Mouse (Mus musculus) NIH3T3 (cell line): ENCODE results near the gene Acss1.

Source experiments
- DNase-seq: peaks from one replicate; pipeline ENCODE4 v3.0.0-alpha.2; 2012; ENCODE audit warnings: low read depth

Acss1 gene

DNA sequence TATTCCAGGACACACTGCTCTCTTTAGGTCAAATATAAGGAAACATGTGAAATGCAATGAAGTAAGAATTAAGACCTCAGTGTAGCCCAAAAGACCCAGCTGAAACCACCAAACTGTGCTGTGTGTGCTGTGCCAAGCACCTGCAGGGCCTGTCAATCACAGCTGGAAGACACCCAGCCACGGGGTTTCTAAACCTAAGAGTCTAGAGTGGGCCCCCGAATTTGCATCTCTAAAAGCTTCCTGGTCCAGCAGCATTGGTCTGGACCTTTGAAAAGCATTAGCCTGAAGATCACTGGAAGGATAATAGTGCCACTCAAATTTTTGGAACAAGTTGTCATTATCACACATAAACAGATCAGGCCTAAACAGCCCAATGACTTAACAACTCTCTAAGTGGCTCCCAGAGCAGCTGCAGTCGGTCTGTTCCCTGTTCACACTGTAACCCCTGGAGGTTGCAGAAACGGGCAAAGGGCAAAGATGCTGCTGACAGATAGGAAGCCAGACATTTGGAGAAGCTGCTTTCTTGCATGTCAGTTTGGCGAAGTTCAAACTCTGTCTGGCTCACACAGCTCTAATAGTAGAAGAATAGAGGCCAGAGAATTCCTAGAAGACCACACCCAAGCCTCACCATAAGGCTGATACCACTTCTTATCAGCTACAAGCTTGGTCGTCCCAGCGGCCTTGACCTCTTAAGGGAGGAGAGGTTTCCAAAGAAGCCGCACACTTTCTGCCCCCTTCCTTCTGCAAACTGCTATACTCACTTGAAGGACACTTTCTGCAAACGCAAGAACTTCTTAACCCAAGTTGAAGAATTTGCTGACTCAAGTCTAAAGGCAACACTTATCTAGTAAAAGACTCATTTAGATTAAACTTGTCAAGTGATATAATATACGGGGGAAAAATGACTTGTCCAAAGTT is 2.5 kb downstream of the Acss1 start:
- no peak for DNase-seq

DNA sequence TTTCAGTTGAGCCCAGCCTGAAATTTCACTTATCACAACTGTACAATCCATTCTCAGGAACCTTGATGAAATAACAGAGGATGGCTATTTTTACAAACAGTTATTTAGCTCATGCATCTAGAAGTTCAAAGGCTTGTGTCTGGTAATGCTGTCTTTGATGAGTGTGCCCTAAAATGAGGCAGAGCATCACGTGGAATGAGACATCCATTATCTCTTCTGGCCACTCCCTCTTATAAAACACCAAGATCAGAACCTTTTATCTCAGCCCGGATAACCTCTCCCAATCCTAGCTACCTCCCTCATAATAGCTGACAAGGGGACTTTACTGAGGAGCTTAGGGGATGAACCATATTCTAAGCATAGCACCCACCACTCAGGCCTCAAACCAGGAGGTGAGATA is 3.3 kb downstream of the Acss1 start:
- DNase-seq = no peak

DNA sequence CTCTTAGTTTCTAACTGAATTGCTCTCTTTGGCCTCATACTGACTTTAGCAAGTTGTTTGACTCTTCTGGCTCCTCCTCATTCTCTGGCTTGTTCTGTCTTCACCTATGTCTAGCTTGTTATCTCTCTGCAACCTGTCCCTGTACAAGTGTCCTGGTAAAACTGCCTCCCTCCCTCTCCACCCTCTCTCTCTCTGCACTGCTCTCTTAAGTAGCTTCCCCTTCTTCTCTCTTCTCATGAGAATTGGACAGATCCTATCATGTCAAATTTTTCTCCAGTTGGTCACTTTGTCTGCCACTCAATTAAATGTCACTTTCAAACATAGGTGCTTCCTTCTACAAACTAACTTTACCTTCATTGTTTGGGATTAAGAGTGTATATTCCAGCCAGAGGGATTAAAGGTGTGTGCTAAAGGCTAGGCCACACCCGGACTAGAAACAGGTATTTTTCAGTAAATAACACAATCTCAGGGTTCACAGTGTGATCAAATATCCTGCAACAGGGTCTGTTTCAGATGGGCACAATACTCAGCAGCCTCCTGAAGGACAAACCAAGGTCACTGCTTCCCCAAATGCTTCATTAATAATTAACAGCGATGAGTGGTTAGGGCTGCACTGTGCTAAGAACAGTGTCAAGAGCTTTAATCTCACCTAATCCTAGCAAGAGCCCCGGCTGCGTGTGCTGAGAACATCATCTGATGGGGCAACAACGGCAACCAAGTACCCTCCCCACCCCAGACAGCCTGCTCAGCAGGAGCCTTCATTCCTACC is 4.0 kb downstream of the Acss1 start:
- DNase-seq = no peak

DNA sequence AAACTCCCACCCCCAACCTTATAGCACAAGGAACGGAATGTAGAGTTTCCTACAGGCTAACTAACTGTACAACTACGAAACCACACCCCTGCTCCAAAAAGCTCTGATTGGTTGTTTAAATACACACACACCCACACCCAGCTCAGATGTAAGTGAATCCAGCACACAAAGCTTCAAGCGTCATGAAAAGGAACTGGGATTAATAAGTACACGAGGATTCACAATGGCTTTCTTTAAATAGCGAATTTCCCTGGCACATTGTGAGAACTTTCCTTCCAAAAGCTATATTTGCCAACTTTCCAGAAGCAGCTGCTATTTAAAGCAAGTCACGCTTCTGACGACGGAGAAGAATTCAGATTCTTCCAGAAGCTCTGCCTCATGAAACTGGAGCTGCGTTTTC is 5.0 kb downstream of the Acss1 start:
- no peak for DNase-seq

DNA sequence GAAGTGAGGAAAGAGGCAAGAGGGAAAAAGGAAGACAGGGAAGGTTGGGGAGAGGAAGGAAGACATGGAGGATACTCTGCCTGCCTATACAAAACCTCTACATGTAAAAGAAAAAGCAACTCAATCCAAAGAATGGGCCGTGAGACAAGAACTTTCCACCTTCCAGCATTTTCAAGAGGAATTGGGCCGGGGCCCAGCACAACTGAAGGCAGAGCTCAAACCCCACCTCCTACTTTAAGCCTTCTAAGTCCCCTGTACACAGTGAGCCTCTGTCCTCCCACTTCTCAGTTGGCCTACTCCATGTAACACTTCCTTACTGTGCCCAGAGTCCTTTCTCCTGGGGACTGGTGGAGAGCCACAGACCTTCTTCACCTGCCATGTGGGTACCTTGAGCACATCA is 6.3 kb downstream of the Acss1 start:
- DNase-seq = no peak

DNA sequence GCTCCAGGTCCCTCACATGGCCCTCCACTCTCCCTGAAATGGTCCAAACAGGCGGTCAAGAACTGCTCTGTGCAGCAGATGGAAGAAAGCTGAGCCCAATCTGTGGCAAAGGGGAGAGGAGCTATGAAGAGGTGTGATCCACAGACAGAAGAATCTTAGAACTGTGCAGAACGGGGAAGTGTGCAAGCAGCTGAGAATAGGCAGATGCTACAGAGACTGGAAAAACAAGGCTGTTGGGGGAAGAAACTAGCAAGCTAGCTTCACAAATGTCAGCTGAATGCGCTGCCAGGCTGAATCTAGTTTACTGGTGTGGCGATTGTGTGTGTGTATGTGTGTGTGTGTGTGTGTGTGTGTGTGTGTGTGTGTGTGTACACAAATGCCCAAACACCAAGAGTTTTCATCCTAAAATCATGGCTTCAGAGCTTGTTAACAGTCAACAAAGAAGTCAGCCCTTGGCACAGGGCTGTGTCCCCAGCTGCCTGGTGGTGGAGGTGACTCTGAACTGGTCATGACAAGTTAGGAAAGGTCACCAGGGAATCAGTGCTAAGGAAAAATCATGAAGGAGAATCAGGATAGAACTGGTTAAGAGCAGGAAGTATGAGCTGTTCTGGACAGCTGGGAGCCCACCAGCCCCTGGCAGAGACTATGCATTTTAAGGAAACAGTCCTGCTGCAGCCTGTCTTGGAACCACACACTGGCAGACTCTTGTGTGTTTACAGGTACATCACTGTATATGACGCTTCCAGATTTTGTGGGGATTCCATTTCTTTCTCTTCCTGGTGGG is 7.4 kb downstream of the Acss1 start:
- no peak for DNase-seq

DNA sequence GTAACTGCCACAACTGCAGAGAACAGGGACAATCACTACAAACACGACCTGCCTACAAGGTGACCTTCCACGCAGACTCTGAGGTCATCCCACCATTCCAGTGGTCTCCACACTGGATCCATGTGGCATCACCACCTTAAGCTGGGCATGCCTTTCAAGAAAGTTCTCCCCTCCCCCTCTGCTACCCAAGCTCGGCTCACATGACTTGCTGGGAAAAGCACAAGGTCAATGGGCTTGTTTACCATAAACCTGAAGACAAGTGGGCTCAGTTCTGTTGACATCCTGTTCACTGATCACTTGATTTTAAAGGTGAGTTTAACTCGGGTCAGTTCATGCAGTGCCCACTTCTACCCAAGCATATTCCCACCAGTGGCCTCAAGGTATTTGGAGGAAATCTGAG is 8.3 kb downstream of the Acss1 start:
- no peak for DNase-seq

DNA sequence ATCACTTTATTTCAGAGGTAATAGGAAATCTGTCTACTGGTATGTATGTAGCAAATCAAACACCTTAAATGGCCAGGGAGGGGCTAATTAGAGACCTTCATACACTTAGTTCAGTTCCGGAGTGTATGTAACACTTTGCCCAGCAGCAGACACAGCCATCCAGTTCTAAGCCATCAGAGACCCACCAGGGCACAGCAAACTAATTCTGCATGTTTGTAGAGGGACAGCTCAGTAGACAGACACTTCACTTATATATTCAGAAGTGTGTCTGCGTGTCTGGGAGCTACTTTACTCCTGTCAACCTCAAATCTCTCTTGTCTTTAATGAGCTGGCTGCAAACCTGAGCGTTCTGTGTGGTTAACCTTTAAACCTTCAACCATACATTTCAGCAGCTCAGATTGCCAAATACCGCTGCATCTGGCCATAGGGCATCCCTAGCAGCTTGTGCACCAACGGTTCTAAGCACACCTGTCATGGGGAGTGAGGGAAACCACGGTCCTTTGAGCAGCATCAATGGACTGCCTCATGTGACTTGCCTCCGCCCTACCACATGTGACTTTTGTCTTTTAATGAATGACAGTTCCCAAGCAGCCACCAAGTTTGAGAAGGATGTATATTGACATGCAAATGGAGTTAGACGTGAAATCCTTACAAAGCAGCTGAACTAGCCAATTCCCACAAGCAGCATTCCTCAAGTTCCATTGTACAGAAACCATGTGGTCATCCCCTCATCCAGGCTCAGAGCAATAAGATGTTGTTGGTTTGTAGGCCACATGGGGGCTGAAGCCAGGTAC is 11.1 kb downstream of the Acss1 start:
- no peak for DNase-seq

DNA sequence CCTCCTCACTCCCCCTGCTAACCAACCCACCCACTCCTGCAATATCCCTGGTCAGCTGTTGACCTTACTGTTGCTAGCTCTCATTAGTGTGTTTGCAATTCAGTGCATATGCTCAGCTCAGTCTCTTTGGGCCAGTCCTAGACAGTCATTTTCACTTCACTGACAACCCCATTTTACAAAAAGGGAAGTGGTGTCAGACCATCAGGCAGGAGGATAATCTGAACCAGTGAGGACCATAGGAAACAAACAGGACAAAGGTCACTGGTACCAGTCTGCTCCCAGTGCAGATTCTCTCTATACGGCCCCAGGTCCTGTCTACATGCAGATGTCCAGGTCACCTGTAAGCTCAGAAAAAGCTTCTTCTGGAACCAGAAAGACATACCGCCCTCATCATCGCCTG is 12.2 kb downstream of the Acss1 start:
- DNase-seq = no peak

DNA sequence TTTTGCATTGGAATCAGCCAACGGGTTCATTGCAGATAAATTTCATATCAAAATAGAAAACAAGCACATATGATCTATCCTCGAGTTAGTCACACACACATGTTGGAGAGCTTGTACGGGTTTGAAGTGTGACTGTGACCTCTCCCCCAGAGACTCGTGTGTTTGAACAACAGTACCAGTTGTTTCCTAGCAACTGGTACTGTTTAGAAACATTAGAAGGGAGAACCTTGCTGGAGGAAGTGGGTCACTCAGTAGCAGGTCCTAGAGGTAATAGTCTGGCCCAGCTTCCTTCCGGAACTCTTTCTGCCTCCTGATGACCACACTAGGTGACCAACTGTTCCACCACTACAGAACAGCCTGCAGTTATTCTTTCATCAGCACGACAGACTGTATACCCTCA is 13.0 kb downstream of the Acss1 start:
- no peak for DNase-seq

DNA sequence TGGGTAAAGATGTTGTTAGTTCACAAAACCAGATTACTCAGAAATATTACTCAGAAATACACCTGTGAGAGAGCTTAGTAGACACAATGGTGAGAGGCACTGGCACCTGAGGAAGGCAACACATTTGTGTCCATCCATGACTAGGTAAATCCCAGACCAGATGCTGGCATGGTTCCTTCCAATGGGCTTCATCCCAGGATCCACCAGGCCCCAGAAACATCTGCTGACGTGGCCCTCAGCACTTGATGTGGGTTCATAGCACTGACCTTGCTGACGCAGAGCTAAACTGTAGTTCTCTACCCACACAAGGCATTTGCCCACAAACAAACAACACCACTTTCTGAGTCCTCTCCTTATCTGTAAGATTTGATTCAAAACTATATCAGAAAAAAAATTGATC is 13.5 kb downstream of the Acss1 start:
- no peak for DNase-seq

DNA sequence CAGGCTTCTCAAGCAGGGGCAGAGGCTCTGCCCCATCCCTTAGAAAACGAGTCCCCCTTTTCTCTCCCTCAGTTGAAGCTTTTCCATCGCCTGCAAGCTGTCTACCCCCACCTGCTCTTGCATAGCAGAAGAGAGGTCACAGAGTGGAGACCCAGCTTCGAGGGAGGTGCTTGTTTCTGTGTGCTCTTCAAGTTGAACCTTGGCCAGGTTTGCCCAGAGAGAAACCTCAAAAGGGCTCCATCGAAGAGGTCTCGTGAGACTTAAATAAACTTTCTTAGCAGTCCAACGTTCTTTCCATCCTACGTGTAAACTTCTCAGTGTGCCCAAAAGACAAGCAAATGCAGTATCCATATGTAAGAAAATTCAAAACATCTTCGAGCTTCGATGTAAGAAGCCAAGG is 16.9 kb downstream of the Acss1 start:
- peak; percentile 22 for DNase-seq

DNA sequence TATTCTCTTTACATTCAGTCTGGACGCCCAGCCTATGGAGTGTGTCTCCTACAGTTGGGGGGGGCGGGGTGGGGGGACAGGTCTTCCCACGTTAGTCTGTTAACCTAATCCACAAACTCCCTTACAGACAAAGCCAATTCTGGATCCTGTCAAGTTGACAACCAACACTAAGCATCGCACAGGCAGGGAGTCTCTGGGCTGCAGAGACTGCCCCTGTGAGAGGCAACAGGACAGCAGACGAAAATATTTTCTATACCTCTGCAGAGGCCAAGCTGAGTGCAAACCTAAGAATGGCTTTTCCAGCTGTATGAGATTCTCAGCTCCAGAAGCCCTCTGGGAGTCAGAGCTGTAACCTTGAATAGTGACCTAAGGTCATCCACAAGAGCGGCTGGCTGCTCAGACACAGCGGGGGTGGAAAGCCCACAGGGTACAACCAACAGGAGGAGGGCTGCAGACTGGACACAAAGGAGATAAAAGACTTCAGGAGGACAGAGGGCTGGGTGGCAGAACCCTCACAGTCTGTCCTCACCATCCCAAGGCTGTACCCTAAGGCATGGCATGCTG is 17.7 kb downstream of the Acss1 start:
- DNase-seq = no peak

DNA sequence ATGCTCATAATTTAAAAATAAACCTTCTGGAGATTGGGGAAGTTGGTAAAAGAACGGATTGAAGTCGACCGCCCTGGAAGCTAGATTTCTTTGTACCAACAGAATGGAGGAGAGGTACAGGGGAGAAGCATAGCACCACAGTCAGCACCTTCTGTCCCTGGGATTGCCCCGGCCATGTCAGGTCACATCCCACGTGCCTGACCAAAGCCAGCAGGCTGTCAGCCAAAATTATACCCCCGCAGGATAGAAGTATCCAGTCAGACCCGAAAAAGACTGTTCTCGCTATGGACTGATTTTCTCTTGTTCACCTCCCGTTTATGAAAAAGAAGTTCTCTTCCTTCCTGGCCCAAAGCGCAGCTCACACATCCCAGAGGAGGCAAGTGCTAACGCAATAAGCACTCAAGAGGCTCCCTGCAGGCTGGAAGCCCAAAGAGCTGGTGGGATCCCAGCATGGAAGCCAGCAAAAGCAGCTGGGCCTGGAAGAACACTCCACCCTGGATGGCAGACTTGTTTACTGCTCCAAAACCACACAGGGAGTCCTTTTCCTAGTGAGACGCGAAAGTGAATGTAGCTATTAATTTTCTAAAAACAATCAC is 19.9 kb downstream of the Acss1 start:
- no peak for DNase-seq

DNA sequence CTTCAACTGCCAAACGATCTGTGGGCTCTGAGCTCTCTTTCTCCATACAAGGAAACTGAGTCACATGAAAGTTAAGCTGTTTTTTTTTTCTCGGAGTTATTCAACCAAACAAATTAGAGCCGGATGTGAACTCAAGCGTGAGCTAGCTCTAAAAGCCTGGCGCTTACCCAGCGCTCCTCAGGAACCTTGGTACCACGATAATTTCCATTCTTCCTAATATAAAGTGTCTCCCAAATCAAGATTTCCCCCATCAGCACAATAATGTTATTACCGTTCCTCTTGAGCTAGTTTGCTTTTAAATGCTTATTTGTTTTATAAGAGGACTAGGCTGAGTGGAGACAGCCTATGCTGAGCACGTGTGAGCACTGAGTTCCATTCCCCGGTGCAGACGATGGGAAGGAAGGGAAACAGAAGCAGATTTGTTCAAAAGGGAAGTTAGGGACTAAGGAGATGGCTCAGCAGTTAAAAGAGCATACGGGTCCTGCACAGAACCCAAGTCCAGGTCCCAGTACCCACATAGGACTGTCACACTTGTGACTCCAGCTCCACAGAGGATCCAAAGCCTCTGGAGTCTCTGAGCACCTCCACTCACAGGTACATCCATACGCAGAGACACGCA is 20.5 kb downstream of the Acss1 start:
- DNase-seq = no peak

DNA sequence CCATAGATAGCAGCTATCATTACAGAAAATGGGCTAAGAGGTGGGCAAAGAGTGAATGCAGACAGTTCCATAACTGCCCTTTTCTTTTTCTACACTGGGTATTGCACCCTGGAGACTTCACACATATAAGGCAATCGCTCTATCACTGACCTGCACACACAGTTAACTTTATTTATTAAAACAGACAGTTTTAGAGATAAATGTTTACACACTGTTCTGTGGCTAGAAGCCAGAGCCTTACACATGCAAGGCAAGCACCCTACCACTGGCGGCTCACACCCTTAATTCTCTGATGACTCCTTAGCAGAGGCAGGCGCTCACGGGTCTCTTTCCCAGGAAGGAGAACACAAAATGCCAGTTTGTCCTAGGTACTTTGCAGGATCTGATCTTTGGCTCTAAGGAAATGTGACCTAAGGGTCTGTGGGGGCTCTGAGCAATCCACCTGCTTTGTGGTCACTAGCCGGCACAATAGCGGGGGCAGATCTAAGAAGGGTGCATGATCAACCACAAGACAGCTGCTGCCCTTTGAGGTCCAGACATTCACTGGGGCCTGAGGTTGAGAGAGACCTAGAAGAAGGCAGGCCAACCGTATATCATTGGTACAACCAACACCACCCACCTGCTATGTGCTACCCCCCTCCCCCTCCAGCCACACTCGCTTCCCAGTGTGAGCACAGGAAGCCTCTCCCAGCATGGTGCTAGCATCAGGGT is 21.7 kb downstream of the Acss1 start:
- DNase-seq = no peak

DNA sequence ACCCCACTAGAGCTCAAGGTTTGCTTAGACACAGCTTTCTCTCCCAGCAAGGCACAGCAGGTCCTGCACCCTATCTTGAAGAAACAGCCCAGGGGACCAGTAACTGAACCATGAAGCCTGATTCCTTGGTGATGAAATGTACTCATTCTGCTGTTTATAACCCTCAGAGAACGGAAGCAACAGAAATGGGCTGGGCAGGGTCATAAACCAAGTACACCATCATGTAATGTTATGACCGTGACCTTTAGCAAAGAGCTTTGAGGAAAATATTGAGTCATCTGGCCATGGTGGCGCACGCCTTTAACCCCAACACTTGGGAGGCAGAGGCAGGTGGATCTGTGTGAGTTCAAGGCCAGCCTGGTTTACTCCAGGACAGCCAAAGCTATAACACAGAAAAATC is 23.1 kb downstream of the Acss1 start:
- no peak for DNase-seq

DNA sequence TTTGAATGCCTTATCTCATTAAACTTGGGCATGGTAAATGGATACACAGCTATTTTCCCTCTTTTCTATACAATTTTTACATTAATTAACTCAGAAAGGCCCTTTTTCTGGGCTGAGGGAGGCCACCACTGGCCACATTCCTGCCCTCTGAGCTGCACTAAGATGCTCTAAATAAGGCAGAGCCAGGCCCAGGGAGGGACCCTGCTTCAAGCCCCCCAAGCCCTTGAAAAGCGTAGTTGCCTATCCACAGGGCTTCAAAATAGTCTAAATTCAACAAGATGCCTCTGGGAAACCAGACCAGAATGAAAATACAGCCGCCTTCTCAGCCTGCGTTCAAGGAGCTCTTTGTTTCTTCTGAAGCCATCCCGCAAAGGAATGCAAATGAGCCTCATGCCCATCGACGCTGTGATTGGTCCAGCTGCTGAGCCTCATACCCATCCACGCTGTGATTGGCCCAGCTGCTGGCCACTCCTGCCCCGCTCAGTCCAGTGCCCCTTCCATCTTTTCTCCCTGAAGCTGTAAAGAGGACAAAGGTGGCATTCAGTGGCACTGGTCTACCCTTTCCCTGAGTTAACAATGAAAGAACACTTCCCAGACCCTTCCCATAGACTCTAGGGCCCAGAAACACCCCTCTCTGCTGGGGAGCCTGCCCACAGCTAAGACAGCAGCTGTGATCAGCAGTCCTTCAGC is 24.4 kb downstream of the Acss1 start:
- peak; percentile 27 for DNase-seq

DNA sequence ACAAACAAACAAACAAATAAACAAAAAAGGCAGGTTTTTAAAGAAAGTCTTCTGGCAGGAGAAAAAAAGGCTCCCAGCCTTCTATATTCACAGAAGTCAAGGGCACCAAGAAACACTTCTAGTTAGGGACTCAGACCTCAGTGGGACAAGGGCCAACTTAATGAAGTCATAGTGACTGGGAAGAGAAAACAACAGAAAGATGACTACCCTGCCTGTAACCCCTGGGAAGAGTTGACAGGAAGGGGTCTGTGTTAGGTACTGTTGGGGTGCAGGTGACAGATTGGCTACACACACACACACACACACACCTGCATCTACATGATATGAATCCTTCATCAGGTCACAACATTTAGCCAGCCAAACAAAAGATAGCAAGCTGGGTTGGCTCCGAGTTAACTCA is 25.1 kb downstream of the Acss1 start:
- no peak for DNase-seq
